Mouse (Mus musculus) CH12.LX (cell line): ENCODE data around the gene Hist2h2ac. TPM values are rescaled to one million over a fixed set of nuclear protein-coding genes. Genes with fewer than 3 reads are reported as not detected.

ENCODE experiments used
- DNase-seq: peaks from one replicate; pipeline ENCODE4 v3.0.0-alpha.2; 2013; ENCODE audit errors: extremely low read depth
- H3K27ac ChIP-seq: 2 replicates; pipeline ENCODE4 v1.5.1; 2012; ENCODE audit warnings: low read depth, mild to moderate bottlenecking, control low read depth, moderate library complexity; ENCODE audit not compliant: insufficient read depth
- H3K27me3 ChIP-seq: replicated peaks from 2 replicates; pipeline ENCODE3; 2012; ENCODE audit warnings: inconsistent platforms
- H3K36me3 ChIP-seq, 2 experiments: replicated peaks in 1 of 2; 2 replicates each; pipeline versions ENCODE3 to v1.6.1; 2012; ENCODE audit warnings: inconsistent platforms in 1 of 2, low read length in 1 of 2, mild to moderate bottlenecking in 1 of 2, mixed read lengths in 1 of 2, moderate library complexity in 1 of 2; ENCODE audit not compliant: control insufficient read depth in 1 of 2, insufficient read depth in 1 of 2
- H3K4me1 ChIP-seq, 2 experiments: 2 replicates each; pipeline ENCODE4 v1.6.1; 2012; ENCODE audit warnings: inconsistent platforms in 1 of 2, moderate library complexity in 1 of 2; ENCODE audit not compliant: insufficient read depth in 2 of 2, control insufficient read depth in 1 of 2
- H3K4me2 ChIP-seq: 2 replicates; pipeline ENCODE4 v1.6.1; 2012; ENCODE audit warnings: low read depth, mild to moderate bottlenecking, control low read depth; ENCODE audit not compliant: poor library complexity, insufficient read depth, severe bottlenecking
- H3K4me3 ChIP-seq, 3 experiments: fragments of 150-350 bp in 1 of 3; sonication (generic) in 1 of 3; replicated peaks in 1 of 3; 2 replicates each; pipeline versions ENCODE3 to v1.5.1; 2011 to 2012; ENCODE audit warnings: low read depth in 2 of 3, low read length in 2 of 3, mild to moderate bottlenecking in 2 of 3, moderate library complexity in 2 of 3, control low read depth in 1 of 3, improper control_type of control experiment in 1 of 3, inconsistent platforms in 1 of 3, mixed read lengths in 1 of 3; ENCODE audit not compliant: poor library complexity in 1 of 3
- H3K79me2 ChIP-seq: replicated peaks from 2 replicates; pipeline ENCODE4 v1.6.1; 2012; ENCODE audit warnings: mild to moderate bottlenecking, moderate library complexity; ENCODE audit not compliant: control insufficient read depth, poor library complexity, insufficient read depth, severe bottlenecking; ENCODE audit errors: extremely low read depth
- H3K9ac ChIP-seq: 2 replicates; pipeline ENCODE4 v1.6.1; 2012; ENCODE audit warnings: low read depth, mild to moderate bottlenecking, control low read depth, moderate library complexity; ENCODE audit not compliant: insufficient read depth
- H3K9me3 ChIP-seq: replicated peaks from 2 replicates; pipeline ENCODE3; 2012; ENCODE audit warnings: low read length, inconsistent platforms, mixed read lengths
- BHLHE40 ChIP-seq: IDR thresholded peaks from 2 replicates; pipeline ENCODE4 v1.6.1; 2011; ENCODE audit warnings: mild to moderate bottlenecking, low read depth, low read length, improper control_type of control experiment
- CHD1 ChIP-seq: IDR thresholded peaks from 2 replicates; pipeline ENCODE4 v1.6.1; 2012; ENCODE audit warnings: low read depth, low read length, improper control_type of control experiment, inconsistent platforms
- CHD2 ChIP-seq: IDR thresholded peaks from 2 replicates; pipeline ENCODE4 v1.6.1; 2011; ENCODE audit warnings: low read length, improper control_type of control experiment
- CTCF ChIP-seq, 2 experiments: IDR thresholded peaks in 1 of 2; conservative IDR thresholded peaks in 1 of 2; 2 replicates each; pipeline ENCODE4 v1.5.1; 2011 to 2012; ENCODE audit warnings: low read depth in 2 of 2, low read length in 2 of 2, improper control_type of control experiment in 1 of 2, inconsistent platforms in 1 of 2, mild to moderate bottlenecking in 1 of 2, moderate library complexity in 1 of 2
- E2F4 ChIP-seq: IDR thresholded peaks from 2 replicates; pipeline ENCODE4 v1.6.1; 2011; ENCODE audit warnings: low read depth, low read length, improper control_type of control experiment; ENCODE audit not compliant: insufficient replicate concordance
- ELF1 ChIP-seq: IDR thresholded peaks from 2 replicates; pipeline ENCODE4 v1.6.1; 2014; ENCODE audit warnings: low read depth, mild to moderate bottlenecking, inconsistent platforms, low read length, improper control_type of control experiment
- EP300 ChIP-seq: IDR thresholded peaks from 2 replicates; pipeline ENCODE4 v1.6.1; 2011; ENCODE audit warnings: low read length, improper control_type of control experiment
- ETS1 ChIP-seq: conservative IDR thresholded peaks from 2 replicates; pipeline ENCODE4 v1.6.1; 2012; ENCODE audit warnings: low read depth, mild to moderate bottlenecking, inconsistent platforms, low read length, improper control_type of control experiment, moderate library complexity
- GABPA ChIP-seq: IDR thresholded peaks from 2 replicates; pipeline ENCODE4 v1.6.1; 2012; ENCODE audit warnings: low read depth, low read length, improper control_type of control experiment, inconsistent platforms; ENCODE audit not compliant: insufficient replicate concordance
- HCFC1 ChIP-seq: IDR thresholded peaks from 2 replicates; pipeline ENCODE4 v1.6.1; 2012; ENCODE audit warnings: low read depth, mild to moderate bottlenecking, inconsistent platforms, low read length, improper control_type of control experiment
- IRF4 ChIP-seq: IDR thresholded peaks from 2 replicates; pipeline ENCODE4 v1.6.1; 2014; ENCODE audit warnings: low read depth, mild to moderate bottlenecking, inconsistent platforms, low read length, improper control_type of control experiment
- JUN ChIP-seq: IDR thresholded peaks from 2 replicates; pipeline ENCODE4 v1.6.1; 2011; ENCODE audit warnings: low read depth, mild to moderate bottlenecking, low read length, improper control_type of control experiment, moderate library complexity; ENCODE audit not compliant: insufficient read depth
- JUND ChIP-seq: conservative IDR thresholded peaks from 2 replicates; pipeline ENCODE4 v1.6.1; 2011; ENCODE audit warnings: low read depth, low read length, improper control_type of control experiment
- KAT2A ChIP-seq: IDR thresholded peaks from 2 replicates; pipeline ENCODE4 v1.6.1; 2012; ENCODE audit warnings: low read length, improper control_type of control experiment, inconsistent platforms; ENCODE audit not compliant: insufficient replicate concordance
- MAFK ChIP-seq: IDR thresholded peaks from 2 replicates; pipeline ENCODE4 v1.6.1; 2011; ENCODE audit warnings: low read length, improper control_type of control experiment; ENCODE audit not compliant: insufficient replicate concordance
- MAX ChIP-seq: IDR thresholded peaks from 2 replicates; pipeline ENCODE4 v1.6.1; 2011; ENCODE audit warnings: low read length, improper control_type of control experiment
- MAZ ChIP-seq: IDR thresholded peaks from 2 replicates; pipeline ENCODE4 v1.6.1; 2012; ENCODE audit warnings: low read depth, mild to moderate bottlenecking, inconsistent platforms, low read length, improper control_type of control experiment, moderate library complexity
- MEF2A ChIP-seq: IDR thresholded peaks from 2 replicates; pipeline ENCODE4 v1.6.1; 2014; ENCODE audit warnings: low read depth, mild to moderate bottlenecking, inconsistent platforms, low read length, improper control_type of control experiment, borderline replicate concordance
- MXI1 ChIP-seq: IDR thresholded peaks from 2 replicates; pipeline ENCODE4 v1.6.1; 2011; ENCODE audit warnings: mild to moderate bottlenecking, low read depth, low read length, improper control_type of control experiment
- NELFE ChIP-seq: IDR thresholded peaks from 2 replicates; pipeline ENCODE4 v1.6.1; 2011; ENCODE audit warnings: low read depth, low read length, improper control_type of control experiment
- NRF1 ChIP-seq: IDR thresholded peaks from 2 replicates; pipeline ENCODE4 v1.6.1; 2014; ENCODE audit warnings: low read depth, mild to moderate bottlenecking, inconsistent platforms, low read length, improper control_type of control experiment, moderate library complexity
- PAX5 ChIP-seq: IDR thresholded peaks from 2 replicates; pipeline ENCODE4 v1.6.1; 2012; ENCODE audit warnings: low read length, inconsistent platforms, mixed read lengths
- POLR2A ChIP-seq: IDR thresholded peaks from 2 replicates; pipeline ENCODE4 v1.6.1; 2011; ENCODE audit warnings: low read depth, mild to moderate bottlenecking, improper control_type of control experiment, low read length
- POLR2AphosphoS2 ChIP-seq: IDR thresholded peaks from 2 replicates; pipeline ENCODE4 v1.6.1; 2011; ENCODE audit warnings: low read depth, low read length, improper control_type of control experiment
- RAD21 ChIP-seq: IDR thresholded peaks from 2 replicates; pipeline ENCODE4 v1.6.1; 2011; ENCODE audit warnings: low read depth, mild to moderate bottlenecking, low read length, improper control_type of control experiment, moderate library complexity
- SIN3A ChIP-seq: IDR thresholded peaks from 2 replicates; pipeline ENCODE4 v1.6.1; 2012; ENCODE audit warnings: low read length, improper control_type of control experiment, inconsistent platforms
- SMC3 ChIP-seq: IDR thresholded peaks from 2 replicates; pipeline ENCODE4 v1.6.1; 2011; ENCODE audit warnings: low read depth, low read length, improper control_type of control experiment
- TBP ChIP-seq: conservative IDR thresholded peaks from 2 replicates; pipeline ENCODE4 v1.6.1; 2011; ENCODE audit warnings: low read depth, low read length, improper control_type of control experiment
- TCF12 ChIP-seq: IDR thresholded peaks from 2 replicates; pipeline ENCODE4 v1.6.1; 2014; ENCODE audit warnings: low read depth, mild to moderate bottlenecking, inconsistent platforms, low read length, improper control_type of control experiment
- UBTF ChIP-seq: IDR thresholded peaks from 2 replicates; pipeline ENCODE4 v1.6.1; 2012; ENCODE audit warnings: low read depth, mild to moderate bottlenecking, inconsistent platforms, low read length, improper control_type of control experiment, moderate library complexity
- USF1 ChIP-seq: IDR thresholded peaks from 2 replicates; pipeline ENCODE4 v1.6.1; 2014; ENCODE audit warnings: low read depth, mild to moderate bottlenecking, inconsistent platforms, low read length, improper control_type of control experiment
- USF2 ChIP-seq: conservative IDR thresholded peaks from 2 replicates; pipeline ENCODE4 v1.6.1; 2011; ENCODE audit warnings: low read depth, low read length, improper control_type of control experiment
- ZC3H11A ChIP-seq: IDR thresholded peaks from 2 replicates; pipeline ENCODE4 v1.6.1; 2012; ENCODE audit warnings: low read depth, mild to moderate bottlenecking, inconsistent platforms, low read length, improper control_type of control experiment
- ZKSCAN1 ChIP-seq: IDR thresholded peaks from 2 replicates; pipeline ENCODE4 v1.6.1; 2012; ENCODE audit warnings: low read depth, inconsistent platforms, low read length, improper control_type of control experiment, borderline replicate concordance
- ZNF384 ChIP-seq: IDR thresholded peaks from 2 replicates; pipeline ENCODE4 v1.6.1; 2012; ENCODE audit warnings: low read depth, low read length, improper control_type of control experiment, inconsistent platforms
- dilution Hi-C: fragments of 300-500 bp; cut with MboI; formaldehyde crosslinking; loops from 2 replicates; pipeline ENCODE4 v1.14.3; 2020; ENCODE audit warnings: low sequenced_read_pairs; ENCODE audit not compliant: extremely low pct_unique_long_range_greater_than_20kb, extremely low pct_ligation_motif_present
- in situ Hi-C: fragments of 300-500 bp; cut with MboI; formaldehyde crosslinking; loops from 3 replicates; pipeline ENCODE4 v1.14.3; 2019; ENCODE audit warnings: low sequenced_read_pairs, low pct_ligation_motif_present, low pct_unique_long_range_greater_than_20kb, mixed read lengths
- polyA plus RNA-seq: library from polyadenylated mRNA; unstranded; fragments of >175 nt; gene quantifications from 2 replicates; pipeline ENCODE4 v1.2.1, GENCODE M21; 2012; ENCODE audit warnings: low read depth; ENCODE audit not compliant: insufficient read length
- total RNA-seq, 2 experiments: library from RNA; depleted of rRNA; stranded (reverse); fragments of 300-350 nt in 1 of 2; fragments of >200 nt in 1 of 2; gene quantifications; 2 replicates each; pipeline ENCODE4 v1.2.3; 2012 to 2014

The Hist2h2ac gene
- total and polyA plus RNA-seq, 3 experiments = 1.5 to 1,185 (median 53.9) TPM

DNA sequence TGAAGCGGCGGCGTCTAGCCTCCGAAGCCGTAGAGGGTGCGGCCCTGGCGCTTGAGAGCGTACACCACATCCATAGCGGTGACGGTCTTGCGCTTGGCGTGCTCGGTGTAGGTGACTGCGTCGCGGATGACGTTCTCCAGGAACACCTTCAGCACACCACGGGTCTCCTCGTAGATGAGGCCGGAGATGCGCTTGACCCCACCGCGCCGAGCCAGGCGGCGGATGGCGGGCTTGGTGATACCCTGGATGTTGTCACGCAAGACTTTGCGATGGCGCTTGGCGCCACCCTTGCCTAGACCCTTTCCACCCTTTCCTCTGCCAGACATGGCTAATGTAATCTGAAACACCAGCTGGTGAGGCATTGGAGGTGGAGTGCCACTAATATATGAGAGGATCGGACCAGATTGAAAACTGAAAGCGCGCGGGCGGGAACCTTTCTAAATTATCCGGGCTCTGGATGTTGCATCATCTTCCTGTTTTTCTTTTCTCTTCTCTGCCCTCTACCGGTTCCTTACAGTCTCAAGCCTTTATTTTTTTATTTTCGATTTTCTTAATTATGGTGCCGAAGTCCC is 42.4 kb upstream of the Hist2h2ac start, which contains the start of gene Hist2h4 (continued):
- TF ChIP-seq SIN3A = peak; percentile 89
- TF ChIP-seq MAFK = no peak
- TF ChIP-seq CTCF (conservative IDR thresholded peaks at IDR 0.05 in 1 of 2, IDR thresholded peaks at IDR 0.05 in 1 of 2; ENCODE audit: low read depth in 2 of 2, low read length in 2 of 2) = peak in 1 of 2 experiments; percentile 66; a peak in 2 of 4 replicates
- TF ChIP-seq HCFC1 = peak; percentile 87

DNA sequence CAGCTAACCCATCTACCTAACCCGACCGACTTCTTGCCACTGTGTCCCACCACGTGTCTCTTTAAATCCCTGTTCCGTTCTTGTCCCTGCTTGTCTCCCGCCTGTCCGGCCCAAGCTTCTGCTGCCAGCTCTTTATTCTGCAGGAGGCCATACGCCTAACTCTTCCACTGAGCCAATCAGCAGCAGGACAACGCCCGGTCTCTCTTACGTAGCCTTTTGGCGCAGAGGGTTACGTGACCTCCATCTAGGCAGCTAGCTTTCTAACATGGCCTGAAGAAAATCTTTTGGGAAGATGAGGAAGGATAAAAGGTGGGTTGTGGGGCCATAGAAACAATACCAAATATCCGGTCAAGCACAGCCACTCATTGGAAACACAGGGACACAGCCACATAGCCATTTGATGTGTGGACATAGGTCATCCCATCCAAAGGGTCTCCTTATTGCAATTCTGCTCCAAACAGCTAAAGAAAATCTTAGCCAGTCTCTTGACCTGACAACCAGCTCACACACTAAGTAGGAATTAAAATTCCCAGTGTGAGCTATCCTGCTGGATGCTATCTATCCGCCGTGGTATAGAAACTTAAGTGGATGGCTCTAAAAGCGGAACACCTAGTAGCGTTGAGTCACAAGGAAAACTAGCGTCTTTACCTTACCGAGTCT is 41.7 kb upstream of the Hist2h2ac start:
- H3K4me1 ChIP-seq = peaks cover 0 to 40% of the 10 kb centered on the region in 2 experiments; a peak in 3 of 4 replicates
- H3K4me2 ChIP-seq = peak overlapping the region; percentile 81
- peak overlapping the region; percentile 62 to 67 (median 63) for H3K4me3 ChIP-seq
- in situ Hi-C loops (no loop called here), dilution Hi-C loops (no loop called here)
- 0 out of 2 replicates have a peak, but pooled peaks cover 10% of the 10 kb centered on the region for H3K79me2 ChIP-seq
- H3K9me3 ChIP-seq = no peaks in the 10 kb centered on the region
- peak overlapping the region; percentile 85 for H3K9ac ChIP-seq
- H3K27me3 ChIP-seq = no peaks in the 10 kb centered on the region
- peak overlapping the region; percentile 98 for H3K27ac ChIP-seq
- H3K36me3 ChIP-seq = no peaks in the 10 kb centered on the region
- DNase-seq = peak; percentile 90
- TF ChIP-seq SMC3 (no peak; the same call in 1 of the 2 replicates), CHD2 (peak; percentile 54; the same call in 1 of the 2 replicates), PAX5 (no peak), MXI1 (peak; percentile 79; the same call in 1 of the 2 replicates), GABPA (no peak), ETS1 (no peak), POLR2A (peak; percentile 78), POLR2AphosphoS2 (peak; percentile 100), TCF12 (peak; percentile 10; the same call in 1 of the 2 replicates), NELFE (no peak; the same call in 1 of the 2 replicates), ZNF384 (no peak), CHD1 (peak; percentile 92), JUN (no peak), BHLHE40 (no peak; the same call in 1 of the 2 replicates), ZKSCAN1 (no peak), CTCF (conservative IDR thresholded peaks at IDR 0.05 in 1 of 2, IDR thresholded peaks at IDR 0.05 in 1 of 2; ENCODE audit: low read depth in 2 of 2, low read length in 2 of 2) (no peak), HCFC1 (no peak; the same call in 1 of the 2 replicates), ELF1 (no peak), MAZ (no peak; the same call in 1 of the 2 replicates), JUND (no peak), MAX (peak; percentile 87), TBP (peak; percentile 82), UBTF (no peak), ZC3H11A (no peak), KAT2A (no peak), MEF2A (no peak; the same call in 1 of the 2 replicates), MAFK (no peak), NRF1 (no peak), IRF4 (0 out of 2 replicates have a peak, but pooled peaks have one; percentile 45), EP300 (no peak), USF2 (no peak), RAD21 (no peak), E2F4 (no peak), SIN3A (no peak; the same call in none of the 2 replicates), USF1 (no peak)
